Mouse (Mus musculus) limb, embryonic 11.5 days (tissue): ENCODE measurements around the gene Lrrc26. TPM values are rescaled to one million over a fixed set of nuclear protein-coding genes. Genes with fewer than 3 reads are reported as not detected.

ENCODE experiments used
- ATAC-seq: fragments of 200-750 bp; cut with Nextera tagmentation; 2 replicates; pipeline ENCODE4 v1.8.0; 2017; ENCODE audit warnings: low read depth; ENCODE audit not compliant: insufficient number of reproducible peaks, low FRiP score, low TSS enrichment
- DNase-seq: peaks from one replicate; pipeline ENCODE4 v3.0.0-alpha.2; 2015; ENCODE audit warnings: low spot score
- H3K27ac ChIP-seq: fragments of 300-500 bp; sonication (generic); replicated peaks from 2 replicates; pipeline ENCODE4 v1.5.1; 2014; ENCODE audit warnings: low read depth, mild to moderate bottlenecking, low read length
- H3K27me3 ChIP-seq: fragments of 300-500 bp; sonication (generic); 2 replicates; pipeline ENCODE4 v1.6.1; 2014; ENCODE audit warnings: mild to moderate bottlenecking, low read length, mixed read lengths; ENCODE audit not compliant: control insufficient read depth, insufficient read depth
- H3K36me3 ChIP-seq: fragments of 300-500 bp; sonication (generic); 2 replicates; pipeline ENCODE4 v1.6.1; 2014; ENCODE audit warnings: mild to moderate bottlenecking, low read length, moderate library complexity, mixed read lengths; ENCODE audit not compliant: control insufficient read depth, insufficient read depth
- H3K4me1 ChIP-seq: fragments of 300-500 bp; sonication (generic); 2 replicates; pipeline ENCODE4 v1.6.1; 2014; ENCODE audit warnings: low read length, mixed read lengths; ENCODE audit not compliant: control insufficient read depth, insufficient read depth
- H3K4me2 ChIP-seq: fragments of 300-500 bp; sonication (generic); 2 replicates; pipeline ENCODE4 v1.6.1; 2014; ENCODE audit warnings: low read depth, mild to moderate bottlenecking, moderate library complexity; ENCODE audit not compliant: severe bottlenecking
- H3K4me3 ChIP-seq: fragments of 300-500 bp; sonication (generic); 2 replicates; pipeline ENCODE4 v1.5.1; 2014; ENCODE audit warnings: low read depth, low read length
- H3K9ac ChIP-seq: fragments of 300-500 bp; sonication (generic); 2 replicates; pipeline ENCODE4 v1.6.1; 2014; ENCODE audit warnings: mild to moderate bottlenecking, low read length
- H3K9me3 ChIP-seq: fragments of 300-500 bp; sonication (generic); 2 replicates; pipeline ENCODE4 v1.6.1; 2016; ENCODE audit warnings: low read length; ENCODE audit not compliant: control insufficient read depth
- WGBS: fragments of 180-500 bp; shearing (Covaris S2); extraction: QIAGEN DNeasy Blood & Tissue Kit; methylation state at CpG from one replicate; pipeline ENCODE4 v1.1.7; 2014; 5-methylcytosine and 5-hydroxymethylcytosine counted together
- polyA plus RNA-seq: library from polyadenylated mRNA; unstranded; fragments of >200 nt; fragmentation: Nextera tagmentation; extraction: Ambion mirVana; gene quantifications from 2 replicates; pipeline ENCODE4 v1.2.1, GENCODE M21; 2014

The Lrrc26 gene
- not detected in 2 replicates for polyA plus RNA-seq

GRCm38 (mm10) chr2:25289651-25290050, at the start of gene Lrrc26:
Gene Lrrc26, plus strand, starts transcription at chr2:25289915.
- no peak for DNase-seq
- no peak for ATAC-seq
- no peaks in the 10 kb centered on the region for H3K9me3 ChIP-seq
- H3K4me3 ChIP-seq, result no peak within 1 kb of the TSS
- no peak within 1 kb of the TSS for H3K9ac ChIP-seq
- no peak within 1 kb of the TSS for H3K4me2 ChIP-seq
- peaks cover 3% of the 10 kb centered on the region; the same call in 1 of the 2 replicates for H3K4me1 ChIP-seq
- peaks cover 6% of the 10 kb centered on the region; the same call in 1 of the 2 replicates for H3K36me3 ChIP-seq
- H3K27ac ChIP-seq, result no peak within 1 kb of the TSS
- peaks cover 55% of the 10 kb centered on the region for H3K27me3 ChIP-seq
- WGBS, result 14% methylated on average over 11 of the region's 11 CpGs

GRCm38 (mm10) chr2:25240310-25240709, 49.4 kb upstream of the Lrrc26 start:
- DNase-seq (no peak), ATAC-seq (no peak)
- Histone ChIP-seq H3K4me3 (peak overlapping the region; percentile 26), H3K9me3 (no peaks in the 10 kb centered on the region), H3K27ac (no peak overlapping the region), H3K4me2 (peak overlapping the region; percentile 96), H3K9ac (no peak overlapping the region; the same call in 1 of the 2 replicates), H3K36me3 (peaks cover under 1% of the 10 kb centered on the region; the same call in 1 of the 2 replicates), H3K27me3 (peaks cover 29% of the 10 kb centered on the region), H3K4me1 (peaks cover 11% of the 10 kb centered on the region; the same call in 1 of the 2 replicates)
- WGBS, result 52% methylated on average over 8 of the region's 8 CpGs

GRCm38 (mm10) chr2:25240723-25241437, 48.8 kb upstream of the Lrrc26 start:
- Histone ChIP-seq H3K36me3 (peaks cover 3% of the 10 kb centered on the region; the same call in 1 of the 2 replicates), H3K9me3 (no peaks in the 10 kb centered on the region), H3K4me2 (peak overlapping the region; percentile 96), H3K27ac (no peak overlapping the region), H3K4me3 (peak overlapping the region; percentile 26), H3K9ac (peak overlapping the region; percentile 23), H3K27me3 (peaks cover 29% of the 10 kb centered on the region), H3K4me1 (peaks cover 11% of the 10 kb centered on the region; the same call in 1 of the 2 replicates)
- WGBS, result under 1% methylated on average over 29 of the region's 29 CpGs
- peak; percentile 79 for ATAC-seq
- DNase-seq, result peak; percentile 79

GRCm38 (mm10) chr2:25241438-25241775, 48.3 kb upstream of the Lrrc26 start:
- Histone ChIP-seq H3K4me1 (peaks cover 11% of the 10 kb centered on the region; the same call in 1 of the 2 replicates), H3K9me3 (no peaks in the 10 kb centered on the region), H3K9ac (no peak overlapping the region), H3K27me3 (peaks cover 29% of the 10 kb centered on the region), H3K4me2 (peak overlapping the region; percentile 96), H3K27ac (no peak overlapping the region), H3K4me3 (peak overlapping the region; percentile 43; the same call in 1 of the 2 replicates), H3K36me3 (peaks cover 3% of the 10 kb centered on the region)
- DNase-seq (no peak), ATAC-seq (0 out of 2 replicates have a peak, but pooled peaks have one; percentile 12)
- WGBS, result 19% methylated on average over 6 of the region's 6 CpGs

DNA sequence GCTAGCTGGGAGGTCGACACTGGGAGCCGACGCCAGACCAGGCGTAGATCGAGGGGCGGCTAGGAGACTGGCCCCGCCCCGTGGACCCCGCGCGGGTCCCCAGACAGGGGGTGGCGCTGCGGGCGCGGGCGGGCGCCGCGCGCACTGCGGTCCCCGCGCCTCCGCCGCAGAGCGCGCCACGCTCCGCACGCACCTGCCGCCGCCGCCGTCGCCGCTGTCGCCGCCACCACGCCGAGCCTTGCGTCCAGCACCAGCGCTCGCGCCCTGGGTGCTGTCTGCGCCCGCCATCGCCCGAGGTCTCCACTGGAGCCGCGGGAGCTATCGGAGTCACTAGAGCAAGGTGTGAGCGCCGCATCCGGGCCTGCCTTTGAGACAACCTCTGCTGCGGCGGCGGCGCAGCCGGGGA, 47.6 kb upstream of the Lrrc26 start, which contains the start of the genes Rnf208 and Cysrt1:
Rnf208 (plus strand) TSS at position 155 of the 406 bp plus-strand sequence.
Cysrt1 (minus strand) TSS at position 352 of the 406 bp plus-strand sequence.
- H3K4me1 ChIP-seq, result peaks cover 11% of the 10 kb centered on the region; the same call in 1 of the 2 replicates
- peak within 1 kb of the TSS; percentile 40 for H3K9ac ChIP-seq
- H3K9me3 ChIP-seq, result no peaks in the 10 kb centered on the region
- H3K27ac ChIP-seq, result no peak within 1 kb of the TSS
- H3K4me2 ChIP-seq, result peak within 1 kb of the TSS; percentile 96
- peaks cover 5% of the 10 kb centered on the region for H3K36me3 ChIP-seq
- peaks cover 29% of the 10 kb centered on the region for H3K27me3 ChIP-seq
- under 1% methylated on average over 44 of the region's 59 CpGs for WGBS
- ATAC-seq (no peak), DNase-seq (peak; percentile 45)
- peak within 1 kb of the TSS; percentile 43 for H3K4me3 ChIP-seq

GRCm38 (mm10) chr2:25243342-25243741, 46.4 kb upstream of the Lrrc26 start:
- ATAC-seq, result no peak
- WGBS, result 79% methylated on average over 8 of the region's 8 CpGs
- no peak for DNase-seq
- Histone ChIP-seq H3K36me3 (peaks cover 9% of the 10 kb centered on the region), H3K4me1 (peaks cover 11% of the 10 kb centered on the region; the same call in 1 of the 2 replicates), H3K27me3 (peaks cover 29% of the 10 kb centered on the region), H3K9ac (no peak overlapping the region), H3K4me2 (no peak overlapping the region), H3K9me3 (no peaks in the 10 kb centered on the region), H3K27ac (no peak overlapping the region), H3K4me3 (no peak overlapping the region)

- no peak for ATAC-seq
- no peak for DNase-seq
- WGBS, result 90% methylated on average over 4 of the region's 4 CpGs
These were observed 45.6 kb upstream of the Lrrc26 start for GRCm38 (mm10) chr2:25244144-25244543.

DNA sequence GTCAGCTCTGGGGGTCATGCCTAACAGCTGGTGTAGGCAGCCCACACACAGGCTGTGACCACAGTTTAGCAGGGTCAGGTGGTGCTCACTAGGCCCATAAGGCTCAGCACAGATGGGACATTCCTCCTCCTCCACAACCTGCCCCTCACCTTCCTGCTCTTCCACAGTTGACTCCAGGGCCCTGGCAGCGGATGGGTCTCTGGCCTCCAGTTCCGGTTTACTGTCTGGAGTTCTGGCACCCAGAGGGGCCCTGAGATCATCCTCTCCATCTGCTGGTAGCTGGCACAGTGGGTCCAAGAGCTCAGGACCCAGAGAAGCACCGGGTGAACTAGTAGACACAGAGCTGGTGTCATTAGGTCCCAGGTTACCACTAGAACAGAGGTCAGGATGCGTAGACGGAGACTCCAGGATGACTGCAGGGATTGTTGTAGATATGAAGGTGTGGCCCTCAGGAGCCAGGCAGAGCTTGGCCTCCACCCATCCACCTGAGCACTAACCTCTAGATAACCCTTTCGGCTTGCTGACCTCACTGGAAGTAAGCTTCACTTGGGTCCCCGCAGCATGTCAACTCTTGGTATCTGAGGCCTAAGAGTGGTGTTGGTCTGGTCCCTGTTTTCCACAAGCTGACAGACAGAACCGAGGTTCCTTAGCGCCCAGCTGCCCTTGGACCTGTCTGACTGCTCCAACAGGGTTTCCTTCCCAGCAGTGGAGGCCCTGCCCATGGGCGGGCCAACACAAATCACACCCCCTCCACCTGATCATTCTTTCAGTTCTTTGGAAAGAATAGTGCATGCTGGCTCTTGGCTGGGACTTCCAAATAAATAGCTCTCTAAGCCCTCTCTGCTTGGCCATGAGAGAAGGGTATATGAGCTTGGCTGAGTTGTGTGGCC, 43.3 kb upstream of the Lrrc26 start, which contains the start of gene AL732309.1:
AL732309.1 (minus strand) TSS at position 681 of the 890 bp plus-strand sequence.
- no peak within 1 kb of the TSS for H3K4me3 ChIP-seq
- H3K4me2 ChIP-seq, result no peak within 1 kb of the TSS
- H3K9me3 ChIP-seq, result no peaks in the 10 kb centered on the region
- ATAC-seq (no peak), DNase-seq (no peak)
- 91% methylated on average over 10 of the region's 10 CpGs for WGBS
- peaks cover 21% of the 10 kb centered on the region for H3K27me3 ChIP-seq
- H3K4me1 ChIP-seq, result 0 out of 2 replicates have a peak, but pooled peaks cover 3% of the 10 kb centered on the region
- no peak within 1 kb of the TSS for H3K9ac ChIP-seq
- peaks cover 11% of the 10 kb centered on the region for H3K36me3 ChIP-seq
- no peak within 1 kb of the TSS for H3K27ac ChIP-seq

More at GRCm38 (mm10) chr2:25244144-25244543, 45.6 kb upstream of the Lrrc26 start:
- no peak overlapping the region for H3K4me3 ChIP-seq
- no peaks in the 10 kb centered on the region for H3K9me3 ChIP-seq
- H3K4me1 ChIP-seq, result peaks cover 11% of the 10 kb centered on the region; the same call in 1 of the 2 replicates
- H3K4me2 ChIP-seq, result no peak overlapping the region
- peaks cover 9% of the 10 kb centered on the region for H3K36me3 ChIP-seq
- no peak overlapping the region for H3K9ac ChIP-seq
- H3K27me3 ChIP-seq, result peaks cover 28% of the 10 kb centered on the region
- H3K27ac ChIP-seq, result no peak overlapping the region
